Mouse (Mus musculus): ENCODE measurements at regions not wholly inside any gene's neighbourhood (a gene's known extent, or its start where the extent isn't known, plus 50 kb on each side); places are given as distances from the start of the nearest gene placed in this dataset.

DNA sequence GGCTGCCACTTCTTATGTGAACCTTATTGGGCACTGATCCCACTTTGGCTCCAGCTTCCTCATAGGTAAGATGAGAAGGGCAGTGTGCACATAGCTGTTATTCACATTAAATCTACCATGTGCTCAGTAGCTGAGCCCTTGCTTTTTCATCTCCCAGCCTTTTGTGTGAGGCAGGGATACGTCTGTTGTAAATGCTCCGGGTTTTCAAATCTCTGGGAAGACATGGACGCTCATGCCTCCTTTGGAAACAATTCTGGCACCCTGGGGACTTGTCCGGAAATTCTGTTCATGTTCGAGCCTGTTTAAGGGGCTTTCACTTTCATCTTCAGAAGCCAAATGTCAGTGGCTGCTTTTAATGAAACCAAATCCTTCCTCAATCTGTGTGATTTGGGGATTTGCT, 312.7 kb downstream of the Bcl11a start:
- no peak for DNase-seq (ENCODE audit: low read depth)

GRCm38 (mm10) chr11:24391385-24391784, 313.5 kb downstream of the Bcl11a start:
- no peak for DNase-seq (ENCODE audit: low read depth)

- no peak for DNase-seq (ENCODE audit: low read depth)
Measured at GRCm38 (mm10) chr11:24395478-24395877, 317.6 kb downstream of the Bcl11a start.

- no peak for DNase-seq (ENCODE audit: low read depth)
Measured at GRCm38 (mm10) chr11:24396911-24397310, 319.1 kb downstream of the Bcl11a start.

- DNase-seq (ENCODE audit: low read depth): no peak
Measured at GRCm38 (mm10) chr11:24397710-24398109, 319.9 kb downstream of the Bcl11a start.

DNA sequence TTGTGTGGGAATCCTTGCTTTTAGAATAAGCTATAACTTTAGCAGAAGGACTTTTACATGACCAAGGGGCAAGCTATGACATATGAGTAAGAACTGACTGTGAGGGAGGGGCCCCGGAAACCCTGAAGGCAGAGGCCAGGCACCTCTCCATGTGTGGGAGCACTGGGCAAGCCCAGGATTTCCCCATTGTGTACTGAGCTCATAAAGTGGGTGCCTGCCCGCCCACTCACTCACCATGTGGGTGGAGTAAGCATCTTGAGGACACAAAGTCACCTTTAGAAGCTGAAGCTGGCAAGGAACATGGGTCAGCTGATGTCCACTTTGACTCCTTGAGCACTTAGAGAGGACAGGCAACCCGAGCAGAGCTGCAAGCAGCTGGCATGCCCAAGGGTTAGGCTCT, 323.3 kb downstream of the Bcl11a start:
- no peak for DNase-seq (ENCODE audit: low read depth)

GRCm38 (mm10) chr11:24402127-24402526, 324.3 kb downstream of the Bcl11a start:
- no peak for DNase-seq (ENCODE audit: low read depth)

- DNase-seq (ENCODE audit: low read depth): no peak
Measured at GRCm38 (mm10) chr11:24414804-24415203, 336.9 kb downstream of the Bcl11a start.

GRCm38 (mm10) chr11:24422066-24422775, 344.4 kb downstream of the Bcl11a start:
- DNase-seq (ENCODE audit: low read depth): no peak

DNA sequence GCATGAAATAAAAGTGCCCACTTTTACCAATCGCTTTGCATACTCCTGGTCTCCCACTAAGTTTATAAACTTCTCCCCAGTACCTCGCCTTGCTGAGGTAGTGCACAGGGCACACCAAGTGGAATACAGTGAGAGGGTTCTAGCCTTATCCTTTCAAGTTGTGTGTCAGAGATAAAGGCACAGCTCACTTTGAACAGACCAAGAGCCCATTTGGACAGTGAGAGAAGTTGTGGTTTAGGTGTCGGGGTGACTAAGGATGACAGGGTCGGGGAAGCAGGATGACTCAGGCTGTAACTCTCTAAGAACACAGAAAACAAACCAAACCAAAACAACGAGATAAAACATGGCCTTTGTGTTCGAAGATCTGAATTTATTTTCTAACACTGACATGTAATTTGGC, 345.4 kb downstream of the Bcl11a start:
- DNase-seq (ENCODE audit: low read depth): no peak

DNA sequence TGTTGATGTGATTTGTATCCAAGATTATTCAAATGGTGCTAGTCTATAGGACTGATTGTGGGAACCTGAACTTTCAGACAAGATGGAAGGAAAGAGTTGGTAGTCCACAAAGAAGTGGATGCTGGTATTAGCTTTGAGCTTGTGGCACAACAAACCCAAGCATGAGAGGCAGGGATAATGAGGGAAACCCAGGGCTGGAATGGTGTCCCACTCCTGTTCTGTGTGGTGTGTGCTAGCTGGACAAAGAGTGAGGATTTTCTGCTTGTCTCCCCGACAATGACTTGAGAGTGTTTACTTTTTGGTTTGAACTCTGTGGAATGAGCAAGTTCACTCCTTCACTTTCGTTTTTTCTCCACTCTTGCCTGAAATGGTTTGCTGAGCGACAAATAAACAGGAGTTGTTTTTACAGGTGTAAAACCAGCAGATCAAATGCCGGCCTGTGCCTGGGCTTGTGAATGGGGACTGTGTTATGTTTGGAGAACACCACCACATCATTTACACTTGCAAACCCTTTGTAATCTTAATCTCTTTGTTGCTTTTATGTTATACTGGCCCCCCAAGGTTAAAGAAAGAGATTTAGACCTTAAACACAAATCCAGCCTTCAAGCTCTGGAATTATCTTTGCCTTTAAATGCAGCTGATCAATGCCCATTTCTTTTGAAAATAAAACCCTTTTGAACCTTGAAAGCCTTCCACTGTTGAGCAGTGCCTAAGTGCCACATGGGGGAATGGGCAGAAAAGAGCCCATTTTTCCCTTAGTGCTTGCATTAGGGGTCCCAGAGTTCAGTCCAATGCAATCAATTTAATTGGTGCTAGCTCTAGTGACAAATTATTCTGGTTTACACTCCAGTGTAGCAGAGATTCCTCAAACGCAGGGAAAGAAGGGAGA, 349.4 kb downstream of the Bcl11a start:
- DNase-seq (ENCODE audit: low read depth): no peak

- DNase-seq (ENCODE audit: low read depth): no peak
Measured at GRCm38 (mm10) chr11:24448608-24449007, 370.8 kb downstream of the Bcl11a start.

- no peak for DNase-seq (ENCODE audit: low read depth)
Measured at GRCm38 (mm10) chr11:24452267-24452666, 374.4 kb downstream of the Bcl11a start.

GRCm38 (mm10) chr11:24464642-24465041, 386.8 kb downstream of the Bcl11a start:
- no peak for DNase-seq (ENCODE audit: low read depth)

GRCm38 (mm10) chr11:24467458-24467857, 389.6 kb downstream of the Bcl11a start:
- DNase-seq (ENCODE audit: low read depth): no peak

- DNase-seq (ENCODE audit: low read depth): no peak
Measured at GRCm38 (mm10) chr11:24470469-24470868, 392.6 kb downstream of the Bcl11a start.

- no peak for DNase-seq (ENCODE audit: low read depth)
Measured at GRCm38 (mm10) chr11:24472617-24473367, 394.9 kb downstream of the Bcl11a start.

DNA sequence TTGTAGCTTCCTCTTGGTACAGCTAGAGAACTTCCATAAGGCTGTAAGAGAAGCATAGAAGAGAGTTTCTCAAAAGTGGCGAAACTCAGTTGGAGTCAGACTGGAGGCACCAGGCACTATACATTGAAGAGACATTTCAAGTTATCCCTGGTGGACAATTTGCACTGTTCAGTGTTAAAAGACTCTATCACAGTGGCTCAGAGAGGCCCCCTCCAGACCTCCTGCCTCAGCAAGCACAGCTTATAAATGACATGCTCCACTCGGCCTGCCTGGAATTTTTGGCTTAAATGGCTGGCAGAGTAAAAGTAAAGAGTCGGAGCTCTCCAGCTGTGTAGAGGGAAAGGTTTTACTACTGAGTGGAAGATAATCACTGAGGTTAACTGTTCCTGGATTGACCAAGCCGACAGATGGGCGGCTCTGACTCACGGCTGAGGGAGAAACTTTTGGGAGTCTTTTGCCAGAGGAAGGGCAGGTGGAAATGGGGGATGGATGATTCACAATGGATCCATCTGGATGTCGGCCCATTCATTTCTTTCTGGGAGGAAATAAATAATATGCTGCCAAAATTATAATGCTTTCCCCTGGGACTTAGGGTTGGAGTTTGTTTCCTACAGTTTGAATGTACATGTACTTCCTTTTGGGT, 395.6 kb downstream of the Bcl11a start:
- DNase-seq (ENCODE audit: low read depth): peak; percentile 8

DNA sequence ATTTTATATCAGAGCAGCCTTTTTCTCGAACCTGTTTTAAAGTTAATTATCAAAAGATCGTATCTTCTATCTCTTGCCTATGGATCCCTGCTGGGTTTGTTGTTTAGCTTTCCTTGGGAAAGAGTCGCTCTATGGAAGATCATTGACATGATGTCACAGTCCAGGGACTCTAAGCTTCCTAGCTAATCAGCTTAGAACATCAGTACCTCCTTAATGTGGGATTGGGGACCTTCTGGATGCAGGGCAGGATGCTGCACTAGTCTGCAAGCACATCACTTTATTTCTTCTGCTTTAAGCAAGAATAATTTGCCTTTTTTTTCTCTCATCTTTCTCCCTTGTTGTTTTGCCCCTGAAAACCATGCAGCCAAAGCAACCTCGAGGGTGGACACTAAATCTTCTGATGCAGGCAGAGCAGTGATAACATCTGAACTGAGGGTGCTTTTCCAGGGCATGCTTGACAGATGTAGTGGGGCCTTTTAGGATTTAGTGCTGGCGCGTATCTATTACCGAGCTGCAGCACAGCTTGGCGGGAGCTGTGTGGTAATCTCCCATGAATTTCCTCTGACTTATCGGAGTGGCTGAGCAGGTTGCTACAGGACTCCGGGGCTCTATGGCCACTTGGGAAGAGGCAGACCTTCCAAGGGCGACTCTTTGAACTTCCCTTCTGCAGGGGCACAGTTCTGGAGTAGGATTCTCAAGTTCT, 425.0 kb downstream of the Bcl11a start:
- DNase-seq (ENCODE audit: low read depth): no peak

DNA sequence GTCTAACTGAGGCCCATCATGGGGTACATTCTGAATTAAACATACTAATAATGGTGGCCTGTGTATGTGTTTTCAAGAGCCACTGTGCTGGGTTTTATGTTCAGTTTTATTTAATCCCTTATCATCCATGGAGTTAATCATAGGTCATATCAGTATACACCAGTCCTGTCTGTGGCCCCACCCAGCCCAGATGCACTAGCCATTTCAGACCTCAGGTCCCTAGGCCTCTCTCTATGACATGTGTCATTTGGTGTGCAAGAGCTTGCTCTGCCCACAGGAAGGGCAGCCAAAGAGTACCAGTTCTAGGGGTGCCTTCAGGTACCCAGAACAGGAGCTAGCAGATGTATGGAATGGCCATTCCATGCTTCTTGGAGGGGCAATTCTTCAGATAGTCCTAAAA, 437.7 kb downstream of the Bcl11a start:
- no peak for DNase-seq (ENCODE audit: low read depth)

GRCm38 (mm10) chr11:24535462-24535861, 457.6 kb downstream of the Bcl11a start:
- no peak for DNase-seq (ENCODE audit: low read depth)
